Mouse (Mus musculus): ENCODE measurements around the gene Sult2a6. TPM values are rescaled to one million over a fixed set of nuclear protein-coding genes. Genes with fewer than 3 reads are reported as not detected.

The Sult2a6 gene
- not detected for total RNA-seq (2023)

GRCm38 (mm10) chr7:14254770-14255169 lies at the start of gene Sult2a6:
Gene Sult2a6 (minus strand): TSS chr7:14254870.

Other genes starting within 250 kb of the Sult2a6 start
- gene Sult2a3, start 131.8 kb downstream of the Sult2a6 start, total RNA-seq (2023), result not detected
- gene Obox8, start 78.7 kb upstream of the Sult2a6 start, total RNA-seq (2023), result not detected
- not detected for gene Sult2a8, start 191.9 kb upstream of the Sult2a6 start, total RNA-seq (2023)
- gene Sult2a7, start 239.4 kb upstream of the Sult2a6 start, total RNA-seq (2023), result not detected

All from neutrophil, adult 83 days (primary cell).